Mouse (Mus musculus): ENCODE measurements around the gene Itga11. TPM values are rescaled to one million over a fixed set of nuclear protein-coding genes. Genes with fewer than 3 reads are reported as not detected.
A peak's percentile ranks its signal among the peaks of the same experiment; 100 is the strongest.

Itga11 gene
- polyA plus RNA-seq, 1 experiment from 2014 or later: 1.5 TPM

DNA sequence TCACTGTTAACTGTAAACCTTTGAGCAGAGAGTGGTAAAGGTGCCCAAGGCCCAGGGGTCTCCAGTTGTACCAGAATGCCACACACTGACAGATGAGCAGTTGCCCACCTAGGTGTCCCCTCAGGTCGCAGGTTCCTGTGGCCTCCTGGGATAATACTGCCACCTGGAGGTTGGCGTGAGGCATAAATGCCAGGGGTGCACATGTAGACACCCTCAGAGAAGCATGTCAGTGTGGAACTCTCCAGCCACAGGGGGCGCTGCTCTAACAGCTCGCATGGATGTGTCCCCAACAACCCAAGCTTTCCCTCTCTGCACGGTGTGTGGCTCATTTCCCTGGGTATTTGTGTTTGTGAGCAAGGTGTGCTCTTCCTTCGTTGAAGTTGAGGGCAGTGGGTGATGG lies 48.8 kb downstream of the Itga11 start:
- Histone ChIP-seq H3K36me3 (no peaks in the 10 kb centered on the region), H3K9ac (no peak overlapping the region), H3K4me1 (replicated peaks) (0 out of 2 replicates have a peak, but pooled peaks cover 3% of the 10 kb centered on the region), H3K4me2 (no peak overlapping the region), H3K4me3 (no peak overlapping the region), H3K27me3 (no peaks in the 10 kb centered on the region), H3K27ac (replicated peaks) (no peak overlapping the region), H3K9me3 (no peaks in the 10 kb centered on the region)
- ATAC-seq (ENCODE audit: low FRiP score, low read depth): no peak
- 52% methylated on average over 6 of the region's 6 CpGs for WGBS

DNA sequence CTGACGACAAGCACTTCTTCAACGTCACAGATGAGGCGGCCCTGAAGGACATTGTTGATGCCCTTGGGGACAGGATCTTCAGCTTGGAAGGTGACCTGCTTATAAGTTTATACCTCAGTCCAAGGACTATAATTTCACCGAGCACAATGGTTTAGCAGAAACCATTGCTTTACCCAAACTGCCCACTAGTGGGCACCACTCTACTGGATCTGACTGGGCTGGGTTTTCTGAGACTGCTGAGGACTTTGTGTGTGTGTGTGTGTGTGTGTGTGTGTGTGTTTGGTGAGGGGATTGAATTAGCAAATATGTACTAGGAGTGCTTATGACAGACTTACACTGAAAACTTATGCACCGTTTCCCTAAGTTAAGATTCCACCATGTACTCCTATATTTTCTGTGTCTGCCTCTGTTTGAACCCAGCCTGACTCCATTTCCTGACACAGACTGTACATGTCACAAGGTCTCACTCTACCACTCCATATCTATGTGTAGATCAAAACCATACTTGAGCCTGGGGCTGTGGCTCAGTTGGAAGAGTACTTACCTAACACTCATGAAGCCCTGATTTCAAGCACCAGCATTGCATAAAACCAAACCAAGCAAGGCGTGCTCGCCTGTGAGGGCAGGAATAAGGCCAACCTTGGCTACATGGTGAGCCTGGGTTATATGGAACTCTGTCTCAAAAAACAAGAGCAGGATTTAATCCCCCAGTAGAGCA lies 67.1 kb downstream of the Itga11 start:
- Histone ChIP-seq H3K9ac (no peak overlapping the region), H3K36me3 (no peaks in the 10 kb centered on the region), H3K9me3 (no peaks in the 10 kb centered on the region), H3K4me2 (no peak overlapping the region), H3K27me3 (no peaks in the 10 kb centered on the region), H3K4me3 (no peak overlapping the region), H3K27ac (replicated peaks) (no peak overlapping the region), H3K4me1 (replicated peaks) (no peaks in the 10 kb centered on the region)
- no peak for ATAC-seq (ENCODE audit: low FRiP score, low read depth)
- WGBS: 51% methylated on average over 7 of the region's 7 CpGs

DNA sequence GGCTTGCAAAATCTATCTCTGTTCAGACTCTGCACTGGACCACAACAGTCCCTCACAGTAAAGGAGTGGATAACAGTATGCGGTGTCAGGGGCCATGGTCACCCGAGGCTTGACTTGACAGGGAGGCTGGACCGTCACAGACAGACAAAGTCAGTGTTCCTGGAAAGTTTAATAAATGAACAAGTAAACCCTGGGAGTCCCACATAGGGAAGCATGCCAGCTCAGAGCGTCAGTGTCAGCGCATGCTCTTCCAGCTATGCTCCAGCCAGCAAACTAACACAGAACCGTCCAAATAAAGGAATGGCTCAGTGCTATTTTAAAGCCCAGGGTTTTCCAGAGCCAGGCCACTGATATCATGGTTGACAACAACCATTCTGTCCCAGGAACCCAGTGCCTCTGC lies 69.0 kb downstream of the Itga11 start:
- H3K9ac ChIP-seq: no peak overlapping the region
- no peak overlapping the region for H3K4me2 ChIP-seq
- no peaks in the 10 kb centered on the region for H3K4me1 ChIP-seq (replicated peaks)
- no peak for ATAC-seq (ENCODE audit: low FRiP score, low read depth)
- no peak overlapping the region for H3K4me3 ChIP-seq
- no peaks in the 10 kb centered on the region for H3K9me3 ChIP-seq
- H3K36me3 ChIP-seq: no peaks in the 10 kb centered on the region
- H3K27ac ChIP-seq (replicated peaks): no peak overlapping the region
- 62% methylated on average over 6 of the region's 6 CpGs for WGBS
- no peaks in the 10 kb centered on the region for H3K27me3 ChIP-seq

DNA sequence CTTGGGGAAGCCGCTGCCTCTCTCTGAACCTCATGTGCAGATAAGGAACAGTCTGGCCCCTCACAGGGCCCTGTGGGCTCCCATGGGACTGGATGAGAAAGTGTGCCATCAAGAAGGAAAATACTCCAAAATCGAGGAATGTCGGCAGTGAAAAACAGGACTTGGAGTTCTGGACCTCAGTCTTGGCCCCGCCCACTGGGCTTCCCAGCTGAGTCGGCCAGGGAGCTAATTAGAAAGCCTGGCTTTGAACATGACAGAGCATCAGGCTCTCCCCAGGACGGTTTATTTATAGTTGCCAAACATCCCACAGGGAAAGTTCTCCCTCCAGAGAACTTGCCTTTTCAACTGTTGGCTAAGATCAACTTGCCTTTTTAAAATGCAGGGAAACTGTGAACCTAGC lies 72.0 kb downstream of the Itga11 start:
- 68% methylated on average over 6 of the region's 6 CpGs for WGBS
- Histone ChIP-seq H3K4me1 (replicated peaks) (no peaks in the 10 kb centered on the region), H3K4me3 (no peak overlapping the region), H3K36me3 (no peaks in the 10 kb centered on the region), H3K9me3 (no peaks in the 10 kb centered on the region), H3K27me3 (no peaks in the 10 kb centered on the region), H3K9ac (no peak overlapping the region), H3K4me2 (no peak overlapping the region), H3K27ac (replicated peaks) (no peak overlapping the region)
- ATAC-seq (ENCODE audit: low FRiP score, low read depth): no peak

DNA sequence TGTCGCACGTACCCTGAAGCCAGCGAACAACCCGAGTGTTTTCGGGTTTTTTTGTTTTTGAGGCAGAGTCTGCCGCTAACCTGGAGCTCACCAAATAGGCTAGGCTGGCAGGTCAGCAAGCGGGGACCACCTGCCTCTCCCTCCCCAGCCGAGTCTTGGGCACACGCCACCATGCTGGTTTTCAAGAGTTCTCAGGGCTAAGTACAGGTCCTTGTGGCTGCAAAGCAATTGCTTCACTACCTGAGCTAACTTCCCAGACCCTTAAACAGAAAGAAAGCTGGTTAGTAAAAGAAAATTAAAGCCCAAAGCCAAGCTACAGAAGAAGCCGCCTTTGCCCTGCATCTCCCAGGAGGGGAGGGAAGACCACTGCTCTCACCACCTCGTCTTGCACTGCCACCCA lies 72.8 kb downstream of the Itga11 start:
- Histone ChIP-seq H3K4me1 (replicated peaks) (no peaks in the 10 kb centered on the region), H3K4me2 (no peak overlapping the region), H3K27ac (replicated peaks) (no peak overlapping the region), H3K36me3 (no peaks in the 10 kb centered on the region), H3K27me3 (no peaks in the 10 kb centered on the region), H3K9me3 (no peaks in the 10 kb centered on the region), H3K9ac (no peak overlapping the region), H3K4me3 (no peak overlapping the region)
- 83% methylated on average over 11 of the region's 11 CpGs for WGBS
- ATAC-seq (ENCODE audit: low FRiP score, low read depth): no peak

DNA sequence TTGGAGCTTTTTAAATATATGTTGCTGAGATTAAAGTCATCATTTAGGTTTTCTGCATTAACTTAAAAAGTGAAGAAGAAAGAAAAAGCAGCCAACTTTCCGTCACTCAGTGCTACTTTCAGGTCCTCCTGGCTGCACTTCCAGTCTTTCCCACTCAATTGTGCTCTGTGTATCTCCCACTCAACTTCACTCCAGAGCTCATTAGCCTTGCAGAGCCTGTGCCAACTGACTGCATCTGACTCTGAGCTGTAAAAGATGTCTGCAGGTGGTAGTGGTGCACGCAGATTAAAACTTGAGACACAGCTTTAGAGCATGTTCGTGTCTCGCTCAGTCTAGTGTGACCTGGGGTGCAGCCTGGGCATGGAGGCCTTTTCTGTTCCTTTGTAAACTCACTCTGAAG lies 80.7 kb downstream of the Itga11 start:
- no peak overlapping the region for H3K4me2 ChIP-seq

DNA sequence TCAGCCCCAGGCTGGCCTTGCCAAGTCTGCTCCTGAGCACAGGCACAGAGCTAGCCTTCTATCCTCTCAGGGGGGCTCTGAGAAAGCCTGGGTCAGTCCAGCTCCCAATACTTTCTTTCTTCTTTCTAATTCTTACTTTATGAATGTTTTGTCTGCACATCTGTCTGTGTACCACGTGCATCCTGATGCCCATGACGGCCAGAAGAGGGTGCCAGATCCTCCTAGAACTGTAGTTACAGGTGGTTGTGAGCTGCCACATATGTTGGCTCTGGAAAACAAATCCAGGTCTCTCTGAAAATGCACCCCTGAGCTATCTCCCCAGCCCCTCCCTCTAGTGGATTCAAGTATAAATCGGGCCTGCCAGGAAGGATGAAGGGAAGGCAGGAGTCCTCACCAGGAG lies 82.0 kb downstream of the Itga11 start:
- H3K4me1 ChIP-seq (replicated peaks): 0 out of 2 replicates have a peak, but pooled peaks cover 5% of the 10 kb centered on the region
- no peak overlapping the region for H3K4me3 ChIP-seq
- ATAC-seq (ENCODE audit: low FRiP score, low read depth): no peak
- no peaks in the 10 kb centered on the region for H3K27me3 ChIP-seq
- no peak overlapping the region for H3K4me2 ChIP-seq
- H3K9ac ChIP-seq: no peak overlapping the region
- no peaks in the 10 kb centered on the region for H3K36me3 ChIP-seq
- H3K27ac ChIP-seq (replicated peaks): no peak overlapping the region
- WGBS: 75% methylated on average over 3 of the region's 3 CpGs
- H3K9me3 ChIP-seq: no peaks in the 10 kb centered on the region

More for the DNA sequence above, 80.7 kb downstream of the Itga11 start:
- Histone ChIP-seq H3K9me3 (no peaks in the 10 kb centered on the region), H3K27me3 (no peaks in the 10 kb centered on the region), H3K4me1 (replicated peaks) (0 out of 2 replicates have a peak, but pooled peaks cover under 1% of the 10 kb centered on the region), H3K4me3 (no peak overlapping the region), H3K9ac (no peak overlapping the region), H3K27ac (replicated peaks) (no peak overlapping the region), H3K36me3 (no peaks in the 10 kb centered on the region)
- 63% methylated on average over 4 of the region's 4 CpGs for WGBS
- ATAC-seq (ENCODE audit: low FRiP score, low read depth): no peak

DNA sequence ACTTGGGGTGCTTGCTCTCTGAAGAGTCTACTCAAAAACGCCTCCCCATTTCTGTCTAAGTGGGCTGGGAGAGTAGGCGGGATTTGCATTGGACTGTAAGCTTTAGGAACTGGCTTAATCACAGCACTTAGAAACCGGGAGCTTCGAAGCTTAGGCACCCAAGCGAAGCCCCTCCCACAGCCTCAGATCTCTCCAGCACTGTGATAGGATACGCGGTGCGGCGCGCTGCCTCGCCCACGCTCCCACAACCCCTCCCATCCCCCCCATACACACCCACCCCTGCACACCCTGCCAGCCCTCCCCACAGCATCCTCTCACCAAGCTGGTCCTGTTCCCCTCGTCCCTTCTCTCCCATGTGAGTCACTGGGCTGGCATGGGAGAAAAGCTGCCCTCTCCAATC lies 85.9 kb downstream of the Itga11 start:
- H3K4me1 ChIP-seq (replicated peaks): 0 out of 2 replicates have a peak, but pooled peaks cover 5% of the 10 kb centered on the region
- H3K4me3 ChIP-seq: no peak overlapping the region
- H3K9me3 ChIP-seq: no peaks in the 10 kb centered on the region
- no peaks in the 10 kb centered on the region for H3K36me3 ChIP-seq
- WGBS: 14% methylated on average over 13 of the region's 13 CpGs
- H3K27ac ChIP-seq (replicated peaks): no peak overlapping the region
- no peak for ATAC-seq (ENCODE audit: low FRiP score, low read depth)
- H3K9ac ChIP-seq: no peak overlapping the region
- H3K27me3 ChIP-seq: no peaks in the 10 kb centered on the region
- peak overlapping the region; percentile 40 for H3K4me2 ChIP-seq

DNA sequence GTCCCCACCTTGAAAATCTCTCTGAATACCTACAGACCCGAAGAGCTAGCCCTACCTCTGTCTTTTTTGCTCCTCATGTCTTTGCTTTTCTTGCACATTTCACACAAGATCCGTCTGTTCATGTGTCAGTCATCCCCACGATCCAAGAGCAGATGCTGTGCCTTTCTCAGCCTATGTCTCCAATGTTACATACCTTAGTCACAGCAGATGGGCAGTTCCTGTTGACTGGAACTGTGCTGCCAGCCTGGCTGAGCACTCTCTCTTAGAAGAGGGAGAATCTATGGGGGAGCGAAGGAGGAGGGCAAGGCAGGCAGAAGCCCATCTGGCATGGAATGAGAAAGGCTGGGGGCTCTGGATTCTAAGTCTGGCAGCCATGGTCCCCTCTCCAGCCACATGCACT lies 87.7 kb downstream of the Itga11 start:
- Histone ChIP-seq H3K36me3 (no peaks in the 10 kb centered on the region), H3K4me3 (no peak overlapping the region), H3K4me2 (no peak overlapping the region), H3K9me3 (no peaks in the 10 kb centered on the region), H3K4me1 (replicated peaks) (0 out of 2 replicates have a peak, but pooled peaks cover 5% of the 10 kb centered on the region), H3K9ac (no peak overlapping the region), H3K27ac (replicated peaks) (0 out of 2 replicates have a peak overlapping the region, but pooled peaks have one; percentile 20), H3K27me3 (no peaks in the 10 kb centered on the region)
- peak; percentile 27; the same call in 1 of the 2 replicates for ATAC-seq (ENCODE audit: low FRiP score, low read depth)
- 70% methylated on average over 4 of the region's 4 CpGs for WGBS

DNA sequence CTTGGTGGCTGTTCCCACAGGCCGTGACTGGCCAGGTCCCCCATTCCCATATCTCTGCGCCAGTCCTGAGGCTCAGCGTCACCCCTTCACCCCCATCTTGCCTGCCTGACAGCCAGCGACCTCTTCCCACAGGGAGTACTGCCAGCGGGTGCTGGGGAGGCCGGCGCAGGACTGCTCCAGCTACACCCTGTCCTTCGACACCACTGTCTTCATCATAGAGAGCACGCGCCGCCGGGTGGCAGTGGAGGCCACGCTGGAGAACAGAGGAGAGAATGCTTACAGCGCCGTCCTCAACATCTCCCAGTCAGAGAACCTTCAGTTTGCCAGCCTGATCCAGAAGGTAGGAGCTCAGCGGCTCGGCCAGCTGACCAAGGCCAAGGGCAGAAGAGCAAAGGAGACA lies 89.8 kb downstream of the Itga11 start:
- H3K4me2 ChIP-seq: no peak overlapping the region
- 0 out of 2 replicates have a peak, but pooled peaks cover 5% of the 10 kb centered on the region for H3K4me1 ChIP-seq (replicated peaks)
- ATAC-seq (ENCODE audit: low FRiP score, low read depth): no peak
- no peak overlapping the region for H3K4me3 ChIP-seq
- no peaks in the 10 kb centered on the region for H3K9me3 ChIP-seq
- no peak overlapping the region for H3K9ac ChIP-seq
- H3K36me3 ChIP-seq: no peaks in the 10 kb centered on the region
- H3K27me3 ChIP-seq: no peaks in the 10 kb centered on the region
- no peak overlapping the region for H3K27ac ChIP-seq (replicated peaks)
- 70% methylated on average over 17 of the region's 17 CpGs for WGBS

DNA sequence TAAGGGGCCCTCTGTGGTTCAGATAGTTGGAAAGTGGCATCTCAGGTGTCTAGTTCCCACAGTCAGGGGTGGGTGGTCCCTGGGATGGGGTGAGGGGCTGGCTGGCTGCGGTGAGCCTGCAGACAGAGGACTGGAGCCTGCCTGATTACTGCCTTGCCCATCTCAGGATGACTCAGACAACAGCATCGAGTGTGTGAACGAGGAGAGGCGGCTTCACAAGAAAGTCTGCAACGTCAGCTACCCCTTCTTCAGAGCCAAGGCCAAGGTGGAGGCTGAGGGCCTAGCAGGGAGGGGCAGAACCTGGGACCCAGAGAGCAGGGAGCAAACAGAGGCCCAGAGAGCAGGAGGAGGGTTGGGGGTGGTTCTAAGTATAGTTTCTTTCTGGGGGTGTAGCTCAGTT lies 90.7 kb downstream of the Itga11 start:
- no peak overlapping the region for H3K9ac ChIP-seq
- WGBS: 88% methylated on average over 5 of the region's 5 CpGs
- H3K4me3 ChIP-seq: no peak overlapping the region
- H3K4me1 ChIP-seq (replicated peaks): 0 out of 2 replicates have a peak, but pooled peaks cover 4% of the 10 kb centered on the region
- no peak overlapping the region for H3K27ac ChIP-seq (replicated peaks)
- no peaks in the 10 kb centered on the region for H3K9me3 ChIP-seq
- no peaks in the 10 kb centered on the region for H3K36me3 ChIP-seq
- no peaks in the 10 kb centered on the region for H3K27me3 ChIP-seq
- no peak for ATAC-seq (ENCODE audit: low FRiP score, low read depth)
- H3K4me2 ChIP-seq: no peak overlapping the region

DNA sequence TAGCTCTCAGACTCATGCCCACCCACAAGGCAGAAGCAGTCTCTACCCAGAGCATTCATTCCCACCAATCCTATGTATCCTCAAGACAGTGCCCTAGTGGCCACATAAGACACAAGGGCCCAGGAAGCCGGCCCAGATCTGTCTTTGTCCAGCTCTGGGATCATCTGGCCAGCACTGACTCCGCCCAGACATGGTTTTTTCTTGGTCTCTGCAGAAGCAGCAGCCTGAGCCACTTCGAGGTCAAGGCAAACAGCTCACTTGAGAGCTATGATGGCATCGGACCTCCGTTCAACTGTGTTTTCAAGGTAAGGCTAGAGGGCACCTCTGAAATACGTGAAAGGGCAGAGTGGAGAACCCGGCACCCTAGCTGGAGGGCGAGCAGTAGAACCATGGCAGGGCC lies 95.1 kb downstream of the Itga11 start:
- Histone ChIP-seq H3K9ac (no peak overlapping the region), H3K4me3 (no peak overlapping the region), H3K27ac (replicated peaks) (no peak overlapping the region), H3K36me3 (no peaks in the 10 kb centered on the region), H3K4me1 (replicated peaks) (0 out of 2 replicates have a peak, but pooled peaks cover 3% of the 10 kb centered on the region), H3K4me2 (no peak overlapping the region), H3K9me3 (no peaks in the 10 kb centered on the region), H3K27me3 (no peaks in the 10 kb centered on the region)
- 85% methylated on average over 8 of the region's 8 CpGs for WGBS
- no peak for ATAC-seq (ENCODE audit: low FRiP score, low read depth)

DNA sequence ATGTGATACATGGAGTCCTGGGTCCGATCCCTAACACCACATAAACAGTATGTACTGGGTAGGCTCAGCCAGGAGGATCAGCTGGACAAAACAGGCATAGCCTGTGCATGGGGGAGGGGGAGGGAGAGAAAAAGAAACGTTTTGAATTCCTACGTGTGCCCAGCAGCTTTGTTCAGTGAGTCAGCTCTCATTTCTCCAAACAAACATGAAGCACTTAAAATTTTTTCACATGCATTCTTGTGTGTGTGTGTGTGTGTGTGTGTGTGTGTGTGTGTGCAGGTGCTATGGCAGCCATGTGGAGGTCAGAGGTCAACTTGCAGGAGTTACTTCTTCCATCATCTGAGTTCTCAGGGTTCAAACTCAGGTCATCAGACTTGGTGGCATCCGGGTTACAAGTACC lies 97.8 kb downstream of the Itga11 start:
- Histone ChIP-seq H3K27me3 (no peaks in the 10 kb centered on the region), H3K36me3 (no peaks in the 10 kb centered on the region), H3K9me3 (no peaks in the 10 kb centered on the region), H3K4me2 (no peak overlapping the region), H3K4me1 (replicated peaks) (0 out of 2 replicates have a peak, but pooled peaks cover 9% of the 10 kb centered on the region), H3K27ac (replicated peaks) (no peak overlapping the region), H3K9ac (no peak overlapping the region), H3K4me3 (no peak overlapping the region)
- 55% methylated on average over 4 of the region's 4 CpGs for WGBS
- no peak for ATAC-seq (ENCODE audit: low FRiP score, low read depth)
